Mouse (Mus musculus): Measurements from ENCODE around the gene Psen1. TPM values are rescaled to one million over a fixed set of nuclear protein-coding genes. Genes with fewer than 3 reads are reported as not detected.

The Psen1 gene
- polyA plus RNA-seq, 1 experiment from 2014 or later = 76.3 TPM

- no peak overlapping the region for H3K27ac ChIP-seq (ENCODE audit: low read depth, low read length)
- DNase-seq (ENCODE audit: low spot score) (peak; percentile 64), ATAC-seq (ENCODE audit: low FRiP score) (no peak)
- H3K9ac ChIP-seq (ENCODE audit: low read depth, low read length) = no peak overlapping the region
- no peak overlapping the region for H3K4me3 ChIP-seq (ENCODE audit: low read depth, low read length)
- no peaks in the 10 kb centered on the region; the same call in 1 of the 2 replicates for H3K36me3 ChIP-seq (ENCODE audit: control insufficient read depth, insufficient read depth, low read length)
- 59% methylated on average over 2 of the region's 2 CpGs for WGBS
- no peaks in the 10 kb centered on the region for H3K27me3 ChIP-seq (ENCODE audit: control insufficient read depth, insufficient read depth, low read length)
- no peaks in the 10 kb centered on the region for H3K9me3 ChIP-seq (ENCODE audit: control insufficient read depth, low read length)
- no peak overlapping the region for H3K4me2 ChIP-seq (replicated peaks; ENCODE audit: low read depth, low read length)
- H3K4me1 ChIP-seq (replicated peaks; ENCODE audit: control insufficient read depth, insufficient read depth, low read length) = no peaks in the 10 kb centered on the region
Measured at GRCm38 (mm10) chr12:83713749-83714148, 25.8 kb downstream of the Psen1 start.

DNA sequence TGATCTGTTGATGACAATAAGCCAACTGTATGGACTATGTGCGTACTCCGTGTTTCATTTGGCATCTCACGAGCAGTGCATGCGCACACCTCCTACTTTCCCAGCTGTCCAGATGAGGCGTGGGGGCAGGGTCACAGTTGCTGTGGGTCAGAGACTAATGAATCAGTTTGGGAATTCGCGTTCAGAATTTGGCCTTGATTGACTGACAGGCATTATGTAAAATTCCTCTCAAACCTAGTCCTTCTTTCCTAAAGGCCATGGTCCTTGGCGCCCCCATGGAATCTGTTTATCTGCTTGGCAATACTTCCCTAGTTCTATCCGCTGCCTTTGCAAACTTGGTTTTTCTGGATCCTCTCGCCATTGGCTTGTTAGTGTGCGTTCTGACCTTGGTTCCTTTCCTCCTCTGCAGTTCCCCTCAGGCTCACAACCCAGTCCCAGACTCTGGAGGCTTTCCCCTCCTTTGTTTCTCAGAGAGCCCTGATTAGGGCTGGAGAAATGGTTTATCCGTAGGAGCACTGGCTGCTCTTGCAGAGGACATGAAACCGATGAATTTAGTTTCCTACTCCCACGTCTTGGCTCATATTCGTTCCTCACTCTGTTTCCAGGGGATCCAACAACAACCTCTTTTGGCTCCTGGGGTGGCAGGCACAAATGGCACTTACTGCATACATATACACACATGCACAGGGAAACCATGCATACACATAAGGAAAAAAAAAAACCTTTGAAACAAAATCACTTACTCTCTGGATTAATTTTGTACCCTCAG lies 28.6 kb downstream of the Psen1 start:
- Histone ChIP-seq H3K4me2 (replicated peaks; ENCODE audit: low read depth, low read length) (no peak overlapping the region), H3K4me3 (ENCODE audit: low read depth, low read length) (no peak overlapping the region), H3K27ac (ENCODE audit: low read depth, low read length) (no peak overlapping the region), H3K9ac (ENCODE audit: low read depth, low read length) (no peak overlapping the region), H3K27me3 (ENCODE audit: control insufficient read depth, insufficient read depth, low read length) (no peaks in the 10 kb centered on the region), H3K36me3 (ENCODE audit: control insufficient read depth, insufficient read depth, low read length) (no peaks in the 10 kb centered on the region; the same call in 1 of the 2 replicates), H3K4me1 (replicated peaks; ENCODE audit: control insufficient read depth, insufficient read depth, low read length) (no peaks in the 10 kb centered on the region), H3K9me3 (ENCODE audit: control insufficient read depth, low read length) (no peaks in the 10 kb centered on the region)
- WGBS = 91% methylated on average over 15 of the region's 15 CpGs
- ATAC-seq (ENCODE audit: low FRiP score) = no peak
- DNase-seq (ENCODE audit: low spot score) = no peak

DNA sequence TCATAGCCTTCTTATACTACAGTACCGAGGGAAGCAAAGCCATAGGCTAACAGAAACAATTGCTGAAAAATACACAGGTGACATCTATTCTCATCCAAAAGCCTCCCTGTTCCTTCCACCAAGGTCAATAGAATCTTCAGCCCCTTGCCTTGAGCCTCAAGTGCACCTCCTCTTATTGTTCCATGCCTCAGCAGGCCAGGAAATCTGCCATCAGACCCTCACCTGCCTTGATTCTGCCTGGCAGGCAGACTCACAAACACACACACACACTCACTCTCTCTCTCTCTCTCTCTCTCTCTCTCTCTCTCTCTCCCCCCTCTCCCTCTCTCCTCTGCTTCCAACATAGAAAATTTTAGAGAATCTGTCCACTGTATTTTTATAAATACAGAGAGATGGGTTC lies 31.5 kb downstream of the Psen1 start:
- no peak for DNase-seq (ENCODE audit: low spot score)
- Histone ChIP-seq H3K27ac (ENCODE audit: low read depth, low read length) (no peak overlapping the region), H3K9me3 (ENCODE audit: control insufficient read depth, low read length) (no peaks in the 10 kb centered on the region), H3K36me3 (ENCODE audit: control insufficient read depth, insufficient read depth, low read length) (peaks cover 3% of the 10 kb centered on the region; the same call in 1 of the 2 replicates), H3K4me2 (replicated peaks; ENCODE audit: low read depth, low read length) (no peak overlapping the region), H3K9ac (ENCODE audit: low read depth, low read length) (no peak overlapping the region), H3K27me3 (ENCODE audit: control insufficient read depth, insufficient read depth, low read length) (no peaks in the 10 kb centered on the region), H3K4me3 (ENCODE audit: low read depth, low read length) (no peak overlapping the region), H3K4me1 (replicated peaks; ENCODE audit: control insufficient read depth, insufficient read depth, low read length) (no peaks in the 10 kb centered on the region)
- no peak for ATAC-seq (ENCODE audit: low FRiP score)
- 89% methylated on average over 1 of the region's 1 CpGs for WGBS

- Histone ChIP-seq H3K9me3 (ENCODE audit: control insufficient read depth, low read length) (no peaks in the 10 kb centered on the region), H3K4me3 (ENCODE audit: low read depth, low read length) (no peak overlapping the region), H3K27me3 (ENCODE audit: control insufficient read depth, insufficient read depth, low read length) (no peaks in the 10 kb centered on the region), H3K36me3 (ENCODE audit: control insufficient read depth, insufficient read depth, low read length) (peaks cover 9% of the 10 kb centered on the region), H3K4me2 (replicated peaks; ENCODE audit: low read depth, low read length) (no peak overlapping the region), H3K27ac (ENCODE audit: low read depth, low read length) (no peak overlapping the region), H3K4me1 (replicated peaks; ENCODE audit: control insufficient read depth, insufficient read depth, low read length) (no peaks in the 10 kb centered on the region), H3K9ac (ENCODE audit: low read depth, low read length) (no peak overlapping the region)
- no peak for DNase-seq (ENCODE audit: low spot score)
- 81% methylated on average over 6 of the region's 6 CpGs for WGBS
- no peak for ATAC-seq (ENCODE audit: low FRiP score)
Measured at GRCm38 (mm10) chr12:83721281-83721680, 33.3 kb downstream of the Psen1 start.

DNA sequence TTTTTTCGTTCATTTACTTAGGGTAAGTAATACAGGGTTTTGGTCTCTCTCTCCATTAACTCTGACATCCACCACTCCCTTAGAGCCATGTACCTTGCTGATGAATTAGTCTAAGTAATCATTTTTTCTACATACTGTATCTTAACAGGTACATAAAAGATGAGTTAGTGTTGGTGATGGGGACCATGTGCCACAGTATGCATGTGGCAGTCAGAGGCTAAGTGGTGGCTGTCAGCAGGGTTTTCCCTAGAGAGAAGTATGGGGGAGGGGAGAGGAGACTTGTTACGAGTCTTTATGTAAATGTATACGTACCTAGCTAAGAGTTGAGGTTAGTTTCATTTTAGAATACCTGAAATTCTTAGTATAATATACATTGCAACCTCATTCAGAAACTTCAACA lies 35.1 kb downstream of the Psen1 start:
- 80% methylated on average over 3 of the region's 3 CpGs for WGBS
- H3K9ac ChIP-seq (ENCODE audit: low read depth, low read length) = no peak overlapping the region
- no peak overlapping the region for H3K4me3 ChIP-seq (ENCODE audit: low read depth, low read length)
- no peak overlapping the region for H3K27ac ChIP-seq (ENCODE audit: low read depth, low read length)
- H3K4me2 ChIP-seq (replicated peaks; ENCODE audit: low read depth, low read length) = no peak overlapping the region
- H3K36me3 ChIP-seq (ENCODE audit: control insufficient read depth, insufficient read depth, low read length) = peaks cover 9% of the 10 kb centered on the region
- no peaks in the 10 kb centered on the region for H3K27me3 ChIP-seq (ENCODE audit: control insufficient read depth, insufficient read depth, low read length)
- H3K9me3 ChIP-seq (ENCODE audit: control insufficient read depth, low read length) = no peaks in the 10 kb centered on the region
- ATAC-seq (ENCODE audit: low FRiP score) (no peak), DNase-seq (ENCODE audit: low spot score) (no peak)
- H3K4me1 ChIP-seq (replicated peaks; ENCODE audit: control insufficient read depth, insufficient read depth, low read length) = no peaks in the 10 kb centered on the region

- H3K4me2 ChIP-seq (replicated peaks; ENCODE audit: low read depth, low read length) = no peak overlapping the region
- H3K27me3 ChIP-seq (ENCODE audit: control insufficient read depth, insufficient read depth, low read length) = no peaks in the 10 kb centered on the region
- ATAC-seq (ENCODE audit: low FRiP score) (no peak), DNase-seq (ENCODE audit: low spot score) (no peak)
- H3K9me3 ChIP-seq (ENCODE audit: control insufficient read depth, low read length) = no peaks in the 10 kb centered on the region
- WGBS = 91% methylated on average over 12 of the region's 12 CpGs
- H3K4me3 ChIP-seq (ENCODE audit: low read depth, low read length) = no peak overlapping the region
- H3K27ac ChIP-seq (ENCODE audit: low read depth, low read length) = no peak overlapping the region
- H3K9ac ChIP-seq (ENCODE audit: low read depth, low read length) = no peak overlapping the region
- H3K4me1 ChIP-seq (replicated peaks; ENCODE audit: control insufficient read depth, insufficient read depth, low read length) = no peaks in the 10 kb centered on the region
- peaks cover 17% of the 10 kb centered on the region for H3K36me3 ChIP-seq (ENCODE audit: control insufficient read depth, insufficient read depth, low read length)
Measured at GRCm38 (mm10) chr12:83726510-83727308, 38.8 kb downstream of the Psen1 start.

DNA sequence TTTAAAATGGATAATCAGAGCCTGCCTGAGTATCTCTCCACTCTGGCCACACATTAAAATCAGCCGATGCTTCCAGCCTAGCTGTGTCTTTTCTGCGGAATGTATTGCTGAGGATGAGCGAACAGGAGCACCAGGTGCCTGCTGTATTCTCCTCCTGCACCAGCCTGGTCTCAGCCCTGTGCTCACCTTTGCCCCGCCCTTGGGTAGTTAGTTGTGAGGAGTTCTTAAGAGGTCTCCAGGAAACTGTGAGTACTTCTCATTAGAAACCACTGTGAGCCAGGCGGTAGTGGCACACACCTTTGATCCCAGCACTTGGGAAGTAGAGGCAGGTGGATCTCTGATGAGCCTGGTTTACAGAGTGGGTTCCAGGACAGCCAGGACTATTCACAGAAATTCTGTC lies 44.3 kb downstream of the Psen1 start:
- Histone ChIP-seq H3K9ac (ENCODE audit: low read depth, low read length) (no peak overlapping the region), H3K9me3 (ENCODE audit: control insufficient read depth, low read length) (no peaks in the 10 kb centered on the region), H3K27ac (ENCODE audit: low read depth, low read length) (no peak overlapping the region), H3K4me3 (ENCODE audit: low read depth, low read length) (no peak overlapping the region), H3K36me3 (ENCODE audit: control insufficient read depth, insufficient read depth, low read length) (0 out of 2 replicates have a peak, but pooled peaks cover 8% of the 10 kb centered on the region), H3K4me2 (replicated peaks; ENCODE audit: low read depth, low read length) (no peak overlapping the region), H3K27me3 (ENCODE audit: control insufficient read depth, insufficient read depth, low read length) (no peaks in the 10 kb centered on the region), H3K4me1 (replicated peaks; ENCODE audit: control insufficient read depth, insufficient read depth, low read length) (no peaks in the 10 kb centered on the region)
- DNase-seq (ENCODE audit: low spot score) (no peak), ATAC-seq (ENCODE audit: low FRiP score) (no peak)
- WGBS = 95% methylated on average over 5 of the region's 5 CpGs

DNA sequence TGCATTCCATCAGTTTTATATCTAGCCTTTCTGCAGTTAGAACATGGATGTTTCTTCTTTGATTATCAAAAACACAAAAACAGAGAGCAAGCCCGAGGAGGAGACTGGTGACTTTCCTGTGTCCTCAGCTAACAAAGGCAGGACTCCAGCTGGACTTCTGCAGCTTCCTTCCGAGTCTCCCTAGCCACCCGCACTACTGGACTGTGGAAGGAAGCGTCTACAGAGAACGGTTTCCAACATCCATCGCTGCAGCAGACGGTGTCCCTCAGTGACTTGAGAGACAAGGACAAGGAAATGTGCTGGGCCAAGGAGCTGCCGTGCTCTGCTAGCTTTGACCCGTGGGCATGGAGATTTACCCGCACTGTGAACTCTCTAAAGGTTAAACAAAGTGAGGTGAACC lies 46.1 kb downstream of the Psen1 start:
- DNase-seq (ENCODE audit: low spot score) (no peak), ATAC-seq (ENCODE audit: low FRiP score) (no peak)
- Histone ChIP-seq H3K36me3 (ENCODE audit: control insufficient read depth, insufficient read depth, low read length) (0 out of 2 replicates have a peak, but pooled peaks cover 5% of the 10 kb centered on the region), H3K27ac (ENCODE audit: low read depth, low read length) (no peak overlapping the region), H3K9ac (ENCODE audit: low read depth, low read length) (no peak overlapping the region), H3K4me2 (replicated peaks; ENCODE audit: low read depth, low read length) (no peak overlapping the region), H3K9me3 (ENCODE audit: control insufficient read depth, low read length) (no peaks in the 10 kb centered on the region), H3K4me3 (ENCODE audit: low read depth, low read length) (no peak overlapping the region), H3K27me3 (ENCODE audit: control insufficient read depth, insufficient read depth, low read length) (no peaks in the 10 kb centered on the region), H3K4me1 (replicated peaks; ENCODE audit: control insufficient read depth, insufficient read depth, low read length) (no peaks in the 10 kb centered on the region)
- WGBS = 96% methylated on average over 10 of the region's 10 CpGs
